Mouse (Mus musculus) ES-Bruce4 (cell line): ENCODE results near the gene Myo18a. TPM values are rescaled to one million over a fixed set of nuclear protein-coding genes. Genes with fewer than 3 reads are reported as not detected.

Experiments
- H3K27ac ChIP-seq: 2 replicates; pipeline ENCODE4 v1.5.1; 2012; ENCODE audit warnings: low read length, inconsistent platforms; ENCODE audit not compliant: insufficient read depth
- H3K27me3 ChIP-seq: 2 replicates; pipeline ENCODE4 v1.6.1; 2012; ENCODE audit warnings: mild to moderate bottlenecking, low read length, inconsistent platforms; ENCODE audit not compliant: control insufficient read depth, poor library complexity, insufficient read depth, severe bottlenecking
- H3K36me3 ChIP-seq: 2 replicates; pipeline ENCODE4 v1.6.1; 2012; ENCODE audit warnings: inconsistent platforms, mild to moderate bottlenecking, low read length, moderate library complexity; ENCODE audit not compliant: control insufficient read depth, poor library complexity, insufficient read depth, severe bottlenecking
- H3K4me1 ChIP-seq: one replicate; pipeline ENCODE4 v1.8.1; 2011; ENCODE audit warnings: low read length; ENCODE audit not compliant: control insufficient read depth, insufficient read depth
- H3K4me3 ChIP-seq: 2 replicates; pipeline ENCODE4 v1.5.1; 2011; ENCODE audit warnings: low read depth, mild to moderate bottlenecking, low read length
- H3K9ac ChIP-seq: 2 replicates; pipeline ENCODE4 v1.6.1; 2012; ENCODE audit warnings: low read depth, mild to moderate bottlenecking, inconsistent platforms; ENCODE audit not compliant: poor library complexity, severe bottlenecking
- H3K9me3 ChIP-seq: replicated peaks from 2 replicates; pipeline ENCODE4 v1.6.1; 2012; ENCODE audit warnings: mild to moderate bottlenecking, low read length, inconsistent platforms; ENCODE audit not compliant: control insufficient read depth, poor library complexity, insufficient read depth, severe bottlenecking
- CTCF ChIP-seq: IDR thresholded peaks from one replicate; pipeline ENCODE4 v1.8.1; 2011; ENCODE audit warnings: low read depth, low read length
- EP300 ChIP-seq: IDR thresholded peaks from 2 replicates; pipeline ENCODE4 v1.6.1; 2011; ENCODE audit warnings: low read depth, low read length; ENCODE audit not compliant: insufficient read depth
- POLR2A ChIP-seq: IDR thresholded peaks from one replicate; pipeline ENCODE4 v1.8.1; 2011; ENCODE audit warnings: low read length; ENCODE audit not compliant: insufficient read depth
- polyA plus RNA-seq: library from polyadenylated mRNA; stranded (reverse); fragments of >200 nt; gene quantifications from 2 replicates; pipeline ENCODE4 v1.2.4, GENCODE M21; 2011; ENCODE audit warnings: low read depth; ENCODE audit not compliant: missing spikeins, insufficient read depth, insufficient read length

Gene Myo18a
- polyA plus RNA-seq, 1 experiment, result 59.6 TPM

DNA sequence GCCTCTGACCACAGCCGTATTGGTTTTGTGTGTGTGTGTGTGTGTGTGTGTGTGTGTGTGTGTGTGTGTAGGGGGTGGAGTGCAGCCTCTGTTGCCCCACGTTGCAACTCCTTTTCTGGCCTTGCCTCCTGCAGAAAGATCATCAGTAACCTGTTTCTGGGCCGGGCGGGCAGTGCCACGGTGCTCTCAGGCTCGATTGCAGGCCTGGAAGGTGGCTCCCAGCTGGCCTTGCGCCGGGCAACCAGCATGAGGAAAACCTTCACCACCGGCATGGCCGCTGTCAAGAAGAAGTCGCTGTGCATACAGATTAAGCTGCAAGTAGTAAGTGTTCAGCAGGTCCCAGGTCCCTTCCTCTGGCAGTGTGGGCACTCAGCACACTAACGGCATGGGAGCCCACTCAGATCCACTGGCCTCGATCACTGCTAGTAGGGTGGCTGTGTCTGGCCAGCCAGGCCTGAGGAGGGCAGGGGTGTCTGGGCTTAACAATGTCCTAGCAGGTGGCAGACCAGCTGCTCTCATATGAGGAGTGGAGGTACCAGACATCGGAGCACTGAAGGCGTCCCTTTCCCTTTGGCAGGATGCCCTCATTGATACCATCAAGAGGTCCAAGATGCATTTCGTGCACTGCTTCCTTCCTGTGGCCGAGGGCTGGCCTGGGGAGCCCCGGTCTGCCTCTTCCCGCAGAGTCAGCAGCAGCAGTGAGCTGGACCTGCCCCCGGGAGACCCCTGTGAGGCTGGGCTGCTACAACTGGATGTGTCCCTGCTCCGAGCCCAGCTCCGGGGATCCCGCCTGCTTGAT, 66.2 kb downstream of the Myo18a start:
- H3K4me3 ChIP-seq, result no peak overlapping the region
- no peak overlapping the region for H3K27ac ChIP-seq
- TF ChIP-seq POLR2A (no peak), EP300 (no peak), CTCF (no peak)
- H3K27me3 ChIP-seq, result no peaks in the 10 kb centered on the region
- H3K9ac ChIP-seq, result no peak overlapping the region
- no peaks in the 10 kb centered on the region for H3K4me1 ChIP-seq
- peaks cover 13% of the 10 kb centered on the region; the same call in 1 of the 2 replicates for H3K36me3 ChIP-seq
- H3K9me3 ChIP-seq, result no peaks in the 10 kb centered on the region

DNA sequence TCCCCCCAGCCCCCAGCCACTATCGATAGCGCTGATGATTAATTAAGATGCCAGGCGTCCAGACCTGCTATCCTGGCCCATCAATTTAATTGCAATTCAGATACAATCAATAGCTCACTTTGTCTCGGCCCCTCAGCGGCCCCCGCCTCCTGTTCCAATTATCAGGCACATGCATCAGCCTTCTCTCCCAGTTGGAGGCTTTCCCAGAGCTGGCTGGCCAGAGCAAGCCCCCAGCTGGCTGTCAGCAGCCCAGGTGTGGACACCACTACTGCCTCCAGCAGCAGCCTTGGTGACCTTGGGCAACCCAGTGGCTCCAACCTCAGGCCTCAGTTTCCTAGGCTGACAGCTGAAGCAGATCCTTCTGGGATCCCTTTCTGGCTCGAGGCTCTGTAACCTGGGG, 67.8 kb downstream of the Myo18a start:
- Histone ChIP-seq H3K9me3 (no peaks in the 10 kb centered on the region), H3K36me3 (peaks cover 13% of the 10 kb centered on the region; the same call in 1 of the 2 replicates), H3K9ac (no peak overlapping the region), H3K4me3 (no peak overlapping the region), H3K27me3 (no peaks in the 10 kb centered on the region), H3K4me1 (no peaks in the 10 kb centered on the region), H3K27ac (no peak overlapping the region)
- TF ChIP-seq EP300 (no peak), CTCF (no peak), POLR2A (no peak)

DNA sequence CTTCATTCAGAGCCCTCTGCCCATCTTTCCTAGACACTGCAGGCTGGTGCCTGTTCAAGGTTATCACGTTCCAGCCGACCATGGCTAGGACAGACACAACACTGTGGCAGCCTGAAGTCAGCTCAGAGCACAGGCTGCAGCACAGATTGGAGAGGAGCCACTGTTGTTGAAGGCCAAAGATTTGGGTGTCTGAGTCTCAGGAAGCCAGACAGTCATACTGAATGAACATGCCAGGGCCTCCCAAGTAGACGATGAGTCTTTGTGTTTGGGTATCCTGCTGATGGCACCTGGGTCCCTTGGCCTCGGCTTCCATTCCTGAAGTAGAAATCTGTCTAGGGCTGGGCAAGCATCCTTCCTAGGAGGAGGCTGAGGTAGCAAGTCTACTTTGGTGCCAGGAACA, 69.5 kb downstream of the Myo18a start:
- no peak for TF ChIP-seq EP300
- no peak for TF ChIP-seq POLR2A
- no peak for TF ChIP-seq CTCF
- Histone ChIP-seq H3K4me3 (no peak overlapping the region), H3K4me1 (no peaks in the 10 kb centered on the region), H3K9me3 (no peaks in the 10 kb centered on the region), H3K36me3 (peaks cover 12% of the 10 kb centered on the region; the same call in 1 of the 2 replicates), H3K9ac (no peak overlapping the region), H3K27ac (no peak overlapping the region), H3K27me3 (no peaks in the 10 kb centered on the region)

DNA sequence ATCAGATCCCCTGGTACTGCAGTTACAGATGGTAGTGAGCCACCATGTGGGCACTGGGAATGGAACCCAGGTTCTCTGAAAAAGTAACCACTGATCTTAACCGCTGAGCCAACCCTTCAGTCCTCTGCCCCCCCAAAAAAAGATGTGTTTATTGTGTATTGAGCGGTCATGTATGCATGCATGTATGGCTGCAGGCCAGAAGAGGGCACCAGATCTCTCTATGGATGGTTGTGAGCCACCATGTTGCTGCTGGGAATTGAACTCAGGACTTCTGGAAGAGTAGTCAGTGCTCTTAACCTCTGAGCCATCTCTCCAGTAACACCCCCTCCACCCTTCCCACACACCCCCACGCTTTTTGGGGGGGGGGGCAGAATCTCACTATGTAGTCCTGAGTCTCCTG, 72.1 kb downstream of the Myo18a start:
- H3K9ac ChIP-seq, result no peak overlapping the region
- TF ChIP-seq CTCF (peak; percentile 44), POLR2A (no peak)
- H3K27me3 ChIP-seq, result no peaks in the 10 kb centered on the region
- no peak overlapping the region for H3K4me3 ChIP-seq
- H3K27ac ChIP-seq, result no peak overlapping the region
- no peaks in the 10 kb centered on the region for H3K9me3 ChIP-seq
- no peaks in the 10 kb centered on the region for H3K4me1 ChIP-seq
- H3K36me3 ChIP-seq, result peaks cover 4% of the 10 kb centered on the region; the same call in 1 of the 2 replicates

GRCm38 (mm10) chr11:77836290-77836689, 73.2 kb downstream of the Myo18a start:
- H3K4me3 ChIP-seq, result no peak overlapping the region
- H3K27ac ChIP-seq, result no peak overlapping the region
- no peaks in the 10 kb centered on the region for H3K9me3 ChIP-seq
- H3K36me3 ChIP-seq, result peaks cover 4% of the 10 kb centered on the region; the same call in 1 of the 2 replicates
- H3K27me3 ChIP-seq, result no peaks in the 10 kb centered on the region
- TF ChIP-seq POLR2A (no peak), CTCF (no peak), EP300 (no peak)
- no peak overlapping the region for H3K9ac ChIP-seq
- H3K4me1 ChIP-seq, result no peaks in the 10 kb centered on the region

- TF ChIP-seq CTCF (no peak), POLR2A (no peak), EP300 (no peak)
- H3K4me1 ChIP-seq, result no peaks in the 10 kb centered on the region
- H3K27me3 ChIP-seq, result no peaks in the 10 kb centered on the region
- no peak overlapping the region for H3K4me3 ChIP-seq
- H3K36me3 ChIP-seq, result peaks cover 4% of the 10 kb centered on the region
- H3K9ac ChIP-seq, result no peak overlapping the region
- no peak overlapping the region for H3K27ac ChIP-seq
- H3K9me3 ChIP-seq, result no peaks in the 10 kb centered on the region
These were observed 73.7 kb downstream of the Myo18a start for GRCm38 (mm10) chr11:77836751-77837150.
